Mouse (Mus musculus) left cerebral cortex, postnatal 4 days (tissue): ENCODE results near the gene 1520401A03Rik. TPM values are rescaled to one million over a fixed set of nuclear protein-coding genes. Genes with fewer than 3 reads are reported as not detected.
A peak's percentile ranks its signal among the peaks of the same experiment; 100 is the strongest.

ENCODE experiments used
- DNase-seq: peaks from one replicate; pipeline ENCODE4 v3.0.0-alpha.2; 2022
- intact Hi-C: fragments of 180-260 bp; cut with DNase I; formaldehyde crosslinking; loops from one replicate; pipeline ENCODE4 v1.15.1; 2025
- total RNA-seq, 2 experiments: library from RNA; stranded (reverse); gene quantifications; 2 replicates each; pipeline ENCODE4 v1.2.3; 2021

The 1520401A03Rik gene
- total RNA-seq, 2 experiments from 2014 or later: 0.32 TPM; not detected in 1

- no peak for DNase-seq
- intact Hi-C loops: no loop called here
Observed at GRCm38 (mm10) chr17:23744076-23744475, 21.5 kb upstream of the 1520401A03Rik start.

GRCm38 (mm10) chr17:23742941-23743340 is 20.4 kb upstream of the 1520401A03Rik start:
- intact Hi-C loops: no loop called here
- no peak for DNase-seq

GRCm38 (mm10) chr17:23742210-23742793 is 19.7 kb upstream of the 1520401A03Rik start:
- DNase-seq: no peak
- intact Hi-C loops: no loop called here

- intact Hi-C loops: no loop called here
Observed at GRCm38 (mm10) chr17:23741359-23742209, 19.0 kb upstream of the 1520401A03Rik start.

GRCm38 (mm10) chr17:23740598-23741021 is 18.0 kb upstream of the 1520401A03Rik start, which contains the start of gene Paqr4:
Gene Paqr4 (minus strand): TSS chr17:23740867.
- DNase-seq: no peak
- intact Hi-C loops: no loop called here

More at GRCm38 (mm10) chr17:23741359-23742209, 19.0 kb upstream of the 1520401A03Rik start:
- DNase-seq: no peak

GRCm38 (mm10) chr17:23740136-23740584 is 17.6 kb upstream of the 1520401A03Rik start:
- intact Hi-C loops: no loop called here

GRCm38 (mm10) chr17:23739202-23740135 is 16.9 kb upstream of the 1520401A03Rik start:
- DNase-seq: peak; percentile 54
- intact Hi-C loops: no loop called here

More at GRCm38 (mm10) chr17:23740136-23740584, 17.6 kb upstream of the 1520401A03Rik start:
- DNase-seq: peak; percentile 91

GRCm38 (mm10) chr17:23738836-23739201 is 16.2 kb upstream of the 1520401A03Rik start:
- intact Hi-C loops: no loop called here
- DNase-seq: no peak

- no peak for DNase-seq
- intact Hi-C loops: no loop called here
Observed at GRCm38 (mm10) chr17:23737493-23738445, 15.2 kb upstream of the 1520401A03Rik start.

GRCm38 (mm10) chr17:23734341-23734740 is 11.8 kb upstream of the 1520401A03Rik start:
- DNase-seq: no peak
- intact Hi-C loops: no loop called here

GRCm38 (mm10) chr17:23730441-23730840 is 7.9 kb upstream of the 1520401A03Rik start:
- no peak for DNase-seq
- intact Hi-C loops: no loop called here

- intact Hi-C loops: no loop called here
- DNase-seq: peak; percentile 92
Observed at GRCm38 (mm10) chr17:23726758-23727142, 4.2 kb upstream of the 1520401A03Rik start.

GRCm38 (mm10) chr17:23725999-23726757 is 3.6 kb upstream of the 1520401A03Rik start, which contains the start of gene Pkmyt1:
Gene Pkmyt1 (plus strand): TSS chr17:23726336.
- intact Hi-C loops: no loop called here

GRCm38 (mm10) chr17:23725477-23725876 is 2.9 kb upstream of the 1520401A03Rik start:
- no peak for DNase-seq
- intact Hi-C loops: no loop called here

More at GRCm38 (mm10) chr17:23725999-23726757, 3.6 kb upstream of the 1520401A03Rik start, which contains the start of gene Pkmyt1:
- peak; percentile 96 for DNase-seq

- intact Hi-C loops: no loop called here
Observed at GRCm38 (mm10) chr17:23721886-23722285, 697 bp downstream of the 1520401A03Rik start.

GRCm38 (mm10) chr17:23719455-23719854 is 3.1 kb downstream of the 1520401A03Rik start:
- no peak for DNase-seq
- intact Hi-C loops: no loop called here

More at GRCm38 (mm10) chr17:23721886-23722285, 697 bp downstream of the 1520401A03Rik start:
- no peak for DNase-seq

GRCm38 (mm10) chr17:23717003-23717402 is 5.6 kb downstream of the 1520401A03Rik start:
- intact Hi-C loops: no loop called here
- DNase-seq: no peak

GRCm38 (mm10) chr17:23706212-23706611 is 16.4 kb downstream of the 1520401A03Rik start:
- DNase-seq: peak; percentile 82
- intact Hi-C loops: no loop called here
